Mouse (Mus musculus) urinary bladder, postnatal 25 days (tissue): ENCODE measurements around the gene Kat6b.

Experiments used
- DNase-seq: peaks from one replicate; pipeline ENCODE4 v3.0.0; 2022; ENCODE audit warnings: low spot score

The Kat6b gene

DNA sequence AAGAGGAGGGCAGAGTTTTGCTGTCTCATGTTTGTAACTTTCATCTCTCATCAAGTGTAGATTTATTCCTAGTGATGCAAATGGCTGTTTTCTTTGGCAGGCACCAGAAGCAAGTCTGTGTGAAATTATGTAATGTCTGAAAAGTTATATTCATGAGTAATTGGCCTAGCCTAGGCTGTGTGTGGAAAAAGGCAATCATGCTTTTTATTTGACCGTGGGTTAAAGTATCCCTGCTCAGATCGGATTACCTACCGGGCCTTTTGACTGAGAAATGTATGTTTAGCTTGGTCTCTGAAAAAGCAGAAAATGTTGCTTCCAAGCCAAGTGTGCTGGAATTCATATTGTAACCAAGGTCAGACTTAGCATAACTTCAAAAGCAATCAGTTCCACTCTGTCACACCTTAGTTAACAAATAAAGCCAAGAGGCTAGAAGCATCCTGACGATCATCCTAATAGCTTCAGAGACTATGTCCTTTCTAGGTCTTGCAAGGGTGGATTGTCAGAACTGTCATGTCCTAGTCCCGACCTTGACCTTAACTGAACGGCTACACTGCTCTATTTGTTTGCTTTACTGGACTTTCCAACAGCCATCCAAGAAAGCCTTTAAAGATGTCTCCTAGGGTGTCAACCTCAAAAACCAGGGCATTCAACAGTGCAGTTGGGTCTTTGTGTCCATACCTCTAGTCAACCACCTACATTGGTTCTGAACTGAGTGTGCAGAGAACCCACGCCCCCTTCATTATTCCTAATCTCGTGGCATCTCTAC lies 111.9 kb downstream of the Kat6b start:
- no peak for DNase-seq

DNA sequence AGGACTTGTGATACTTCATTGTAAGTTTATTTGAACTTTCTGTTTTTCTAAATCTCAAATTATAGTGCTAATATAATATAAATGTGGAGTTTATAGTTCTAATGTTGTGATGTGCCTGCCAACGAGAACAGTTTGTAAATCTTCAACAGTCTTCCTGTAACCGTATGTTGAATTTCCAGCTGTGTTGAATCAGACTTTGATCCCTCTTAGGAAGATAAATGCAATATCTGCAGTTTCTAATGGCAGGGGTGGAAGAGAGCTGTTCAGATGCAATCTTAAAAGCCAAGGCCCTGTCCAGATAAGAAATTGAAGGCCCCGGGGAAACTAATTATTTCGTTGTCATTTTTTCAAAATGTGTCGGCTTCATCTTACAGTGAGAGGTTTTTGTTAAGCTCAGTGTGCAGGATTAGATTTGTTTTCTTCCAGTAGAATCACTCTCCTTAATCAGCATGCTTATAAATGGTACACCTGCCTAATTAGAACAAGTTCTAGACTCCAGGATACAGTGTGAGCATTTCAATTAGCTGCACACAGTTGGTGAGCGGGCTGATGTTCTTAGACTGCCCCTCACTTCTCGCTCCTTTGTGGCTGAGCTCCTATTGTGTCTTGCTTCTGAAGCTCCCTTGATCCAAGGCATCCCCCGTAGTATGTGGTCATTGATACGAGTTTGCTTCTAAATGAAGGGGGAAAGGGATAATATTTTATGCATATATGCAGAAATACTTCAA lies 118.4 kb downstream of the Kat6b start:
- no peak for DNase-seq

DNA sequence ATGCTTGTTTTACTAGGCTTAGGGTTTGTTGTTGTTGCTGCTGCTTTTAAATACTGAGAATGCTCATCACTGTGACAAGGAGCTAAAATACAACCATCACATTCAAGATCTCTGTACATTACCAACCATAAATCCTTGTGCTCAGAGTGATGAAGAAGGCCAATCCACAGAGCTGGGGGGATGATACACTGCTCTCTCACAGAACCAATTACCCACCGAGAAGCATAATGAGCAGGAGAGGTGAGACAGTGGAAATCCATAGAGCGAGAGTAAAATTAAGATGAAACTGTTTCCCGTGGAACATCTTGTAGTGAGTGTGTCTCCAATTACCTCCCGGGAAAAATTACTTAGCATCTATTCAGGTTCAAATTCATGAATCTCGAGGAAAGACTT lies 118.9 kb downstream of the Kat6b start:
- DNase-seq = no peak

DNA sequence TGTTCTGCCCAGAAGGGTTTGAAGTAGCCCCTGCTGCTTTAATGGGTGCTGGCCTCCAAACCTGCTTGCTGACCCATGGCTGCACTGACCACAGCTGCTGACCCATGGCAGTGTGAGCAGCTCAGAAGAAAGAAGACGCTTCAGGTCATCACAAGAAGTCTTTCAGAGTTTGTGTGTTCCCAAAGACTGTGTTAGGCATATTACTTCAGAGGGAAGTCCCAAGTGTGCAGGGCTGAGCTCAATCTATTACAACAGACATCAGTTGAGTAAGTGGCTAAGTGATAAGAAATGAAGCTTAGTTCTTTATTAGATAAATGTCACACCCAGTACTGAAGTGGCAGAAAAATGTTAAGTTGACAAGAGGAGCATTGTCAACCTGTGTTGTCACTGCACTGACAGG lies 119.4 kb downstream of the Kat6b start:
- DNase-seq = no peak

DNA sequence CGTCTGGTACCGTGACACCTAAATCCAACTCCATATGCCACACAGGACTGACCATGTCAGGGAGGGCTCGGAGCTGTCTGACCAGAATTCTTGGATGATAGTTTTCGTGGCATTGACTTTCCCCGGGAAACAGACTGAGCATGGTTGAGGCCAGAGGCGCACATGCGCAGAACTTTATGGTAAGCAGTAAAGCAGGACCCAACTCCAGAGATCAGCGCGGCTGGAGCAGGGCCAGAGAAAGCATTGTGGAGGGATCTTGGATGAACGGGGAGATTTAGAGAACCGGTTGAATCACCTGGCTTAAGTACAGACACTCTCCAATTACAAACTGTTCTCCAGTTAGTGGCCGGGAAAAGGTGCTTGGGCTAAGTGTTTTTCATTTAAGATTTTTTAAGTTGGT lies 120.9 kb downstream of the Kat6b start:
- DNase-seq = no peak

DNA sequence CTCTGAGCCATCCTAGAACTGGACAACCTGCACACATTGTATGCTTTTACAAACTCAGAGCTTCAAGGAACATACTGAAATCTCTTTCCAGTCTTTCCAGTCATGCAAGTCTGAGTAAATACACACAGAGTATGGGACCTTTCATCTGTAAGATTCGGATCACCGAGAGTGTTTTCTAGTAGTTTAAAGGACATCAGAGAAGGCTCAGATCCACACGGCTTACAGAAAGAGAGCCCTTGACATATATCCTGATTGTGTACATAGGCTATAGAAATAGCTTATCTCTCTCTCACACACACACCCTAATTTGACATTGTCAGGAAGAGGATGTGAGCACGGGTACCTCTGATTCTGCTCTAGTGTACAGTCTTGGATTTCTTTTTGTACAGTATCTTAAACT lies 121.7 kb downstream of the Kat6b start:
- no peak for DNase-seq

DNA sequence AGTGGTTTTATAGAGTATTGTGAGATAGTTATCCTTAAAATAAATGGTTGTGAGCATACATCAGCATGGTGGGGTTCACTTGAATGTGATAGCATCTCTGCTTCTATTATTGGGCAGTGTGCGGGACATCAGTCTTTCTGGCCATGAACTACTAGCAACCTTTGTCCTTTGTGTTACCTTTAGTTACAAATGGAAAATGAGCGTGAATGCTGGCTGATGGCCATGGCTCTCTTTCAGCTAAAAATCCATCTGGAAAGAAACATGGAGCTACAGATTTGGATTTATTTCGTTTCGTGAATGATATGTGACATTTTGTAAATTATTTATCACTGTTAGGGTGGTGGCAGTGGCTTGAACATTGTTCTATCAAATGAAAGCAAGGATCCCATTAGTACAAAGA lies 126.5 kb downstream of the Kat6b start:
- no peak for DNase-seq

DNA sequence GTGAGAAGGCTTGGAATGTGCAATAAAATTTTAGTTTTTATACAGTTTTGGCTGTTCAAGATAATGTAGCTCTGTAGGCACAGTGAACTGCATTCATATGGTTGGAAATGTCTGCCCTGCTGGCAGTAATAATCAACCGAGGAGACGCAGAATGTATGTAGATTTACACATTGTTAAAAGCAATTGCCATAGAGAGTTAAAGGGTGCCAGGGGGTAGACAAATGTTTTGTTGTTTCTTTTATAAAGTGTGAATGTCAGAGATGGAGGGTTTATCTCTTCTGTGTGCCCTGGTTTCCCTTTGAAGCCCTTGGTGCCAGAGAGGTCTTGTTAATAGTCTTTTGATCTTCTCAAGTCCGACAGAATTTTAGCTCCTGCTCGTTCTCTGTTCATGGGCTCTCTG lies 127.7 kb downstream of the Kat6b start:
- no peak for DNase-seq

DNA sequence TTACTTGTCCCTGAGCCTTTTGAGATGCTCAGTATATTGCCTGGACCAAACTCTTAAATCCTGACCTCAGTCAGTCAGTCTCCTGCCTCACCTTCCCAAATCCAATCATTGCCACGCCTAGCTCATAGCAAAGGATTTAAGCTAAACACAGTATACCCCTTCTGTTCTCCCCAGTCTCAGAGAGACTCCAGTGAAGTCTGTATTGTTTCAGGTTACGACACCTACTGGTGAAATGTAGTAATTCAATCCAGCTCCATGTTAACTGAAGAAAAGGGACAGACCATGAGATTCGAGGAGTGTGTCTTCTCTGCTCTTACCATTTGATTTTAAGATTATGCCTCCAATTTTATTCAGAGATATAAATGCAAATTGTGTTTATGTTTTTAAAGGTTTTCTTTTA lies 129.0 kb downstream of the Kat6b start:
- no peak for DNase-seq

DNA sequence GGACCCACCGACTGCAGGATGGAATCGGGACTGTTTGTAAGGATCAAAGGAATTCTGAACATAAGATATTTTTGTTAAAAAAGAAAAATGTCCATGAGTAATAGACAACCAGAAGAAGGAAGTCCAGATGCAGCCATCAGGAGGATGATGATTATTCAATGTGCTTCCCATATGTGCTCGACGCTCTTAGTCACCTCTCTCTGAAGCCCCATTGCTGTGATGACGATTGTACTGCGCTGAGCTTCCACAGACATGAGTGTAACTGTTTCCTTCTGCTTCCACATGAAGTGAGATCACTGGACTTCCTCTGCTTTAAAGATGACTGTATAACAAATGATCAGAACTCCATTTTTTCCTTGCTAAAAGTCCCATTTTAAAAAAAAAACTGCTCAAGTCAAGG lies 131.8 kb downstream of the Kat6b start:
- DNase-seq = no peak

DNA sequence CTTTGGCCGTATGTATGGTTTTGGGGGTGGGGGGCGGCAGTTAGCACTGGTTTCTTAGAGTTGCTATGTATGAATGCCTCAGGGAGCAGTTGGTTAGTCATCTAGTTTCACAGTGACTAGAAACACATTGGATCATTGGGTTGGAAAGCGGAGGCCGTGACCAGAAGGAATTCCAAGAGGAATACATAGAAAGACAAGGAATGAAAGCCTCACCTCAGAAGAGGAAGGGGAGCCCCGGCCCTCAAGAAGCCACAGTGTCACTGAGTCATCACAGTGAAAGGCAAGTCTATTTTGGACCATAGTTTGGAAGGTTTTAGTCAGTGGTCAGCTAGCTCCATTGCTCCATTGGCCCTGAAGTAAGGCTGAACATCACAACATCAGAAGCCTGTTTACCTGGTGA lies 132.9 kb downstream of the Kat6b start:
- no peak for DNase-seq

DNA sequence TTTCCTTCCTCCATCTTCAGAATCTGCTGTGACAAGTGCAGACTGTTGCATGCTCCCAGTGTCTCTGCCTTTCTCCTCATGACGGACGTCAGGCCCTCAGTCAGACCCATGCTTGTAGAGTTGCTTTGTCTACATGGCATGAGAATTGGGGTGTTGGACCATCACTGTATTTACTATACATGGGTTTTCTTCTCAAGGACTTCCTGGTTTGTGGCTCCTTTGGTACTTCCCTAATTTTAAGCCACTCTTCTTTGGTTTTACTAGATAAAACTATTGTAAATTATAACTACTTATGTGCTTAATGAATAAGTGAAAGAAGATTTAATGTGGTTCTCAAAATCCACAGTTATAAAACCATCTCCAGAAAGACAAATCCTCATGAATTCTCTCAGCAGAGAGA lies 134.6 kb downstream of the Kat6b start:
- DNase-seq = no peak

DNA sequence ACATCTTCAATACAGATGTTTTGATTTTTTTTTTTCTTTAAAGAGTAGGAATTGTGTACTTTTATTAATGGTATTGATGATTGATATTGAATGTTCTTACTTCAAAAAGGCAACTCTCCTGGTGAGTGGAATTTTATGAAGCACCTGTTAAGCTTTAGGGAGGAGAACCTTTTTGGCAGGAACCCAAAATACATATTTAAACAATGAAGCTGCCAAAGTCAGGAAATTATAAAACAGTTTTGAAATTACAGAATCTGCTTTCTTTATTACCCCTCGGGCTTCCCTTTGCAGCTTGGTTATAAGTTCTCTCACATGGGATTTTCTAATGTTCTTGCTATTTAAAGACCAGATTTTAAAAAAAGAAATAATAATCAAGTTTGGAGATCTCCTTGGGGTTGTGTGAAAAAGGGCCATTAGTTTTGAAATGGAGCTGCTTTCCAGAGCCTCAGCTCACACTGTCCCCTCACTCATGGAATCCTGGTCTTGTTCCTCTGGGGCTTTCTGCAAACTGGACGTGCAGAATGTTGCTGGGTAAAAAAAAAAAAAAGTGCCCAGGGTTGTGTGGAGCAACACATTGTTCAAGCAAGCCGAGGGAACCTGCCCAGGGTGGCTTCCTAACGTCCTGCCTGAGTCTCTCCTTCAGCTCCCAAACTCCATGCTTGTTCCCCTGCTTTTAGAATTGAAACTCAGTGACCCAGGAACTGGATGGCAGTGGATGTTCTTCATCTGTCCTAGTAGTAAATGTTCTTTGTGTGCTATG lies 136.2 kb downstream of the Kat6b start:
- no peak for DNase-seq

DNA sequence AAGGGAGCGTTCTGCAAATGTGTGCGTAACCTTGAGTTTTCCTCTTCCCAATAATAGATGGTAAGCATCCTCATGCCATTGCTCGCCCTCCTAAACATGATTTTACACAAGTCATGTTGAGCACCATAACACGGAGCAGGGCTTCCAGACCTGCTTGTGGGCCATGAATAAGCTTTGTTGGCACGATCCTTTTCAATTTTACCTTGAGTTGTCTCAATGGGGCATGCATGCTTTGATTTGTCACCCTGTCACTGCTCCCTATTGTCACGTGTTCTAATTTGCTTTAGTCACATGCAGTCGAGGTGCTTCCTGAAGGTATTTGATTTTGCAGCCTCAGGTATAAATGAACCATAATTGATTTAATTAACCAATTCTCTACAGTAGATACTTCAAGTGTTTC lies 138.7 kb downstream of the Kat6b start:
- no peak for DNase-seq

DNA sequence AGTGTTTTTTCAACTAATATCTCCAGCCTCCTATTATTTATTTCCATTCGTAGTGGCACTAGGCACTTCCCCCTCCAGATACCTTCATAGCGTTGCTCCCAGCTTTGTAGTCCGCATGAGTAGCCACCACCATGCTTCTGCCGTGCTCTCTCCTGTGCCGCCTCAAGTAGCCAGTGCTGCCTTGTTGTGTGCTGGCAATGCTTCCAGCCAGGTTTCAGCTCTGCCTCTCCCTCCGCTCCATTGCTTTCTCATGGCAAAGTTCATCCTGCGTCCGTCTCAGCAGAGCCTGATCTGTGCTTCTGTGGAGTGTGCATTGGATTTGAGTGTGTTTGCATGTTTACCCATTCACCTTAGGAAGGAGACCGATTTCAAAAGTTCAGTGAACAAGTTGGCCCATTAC lies 144.7 kb downstream of the Kat6b start:
- no peak for DNase-seq

DNA sequence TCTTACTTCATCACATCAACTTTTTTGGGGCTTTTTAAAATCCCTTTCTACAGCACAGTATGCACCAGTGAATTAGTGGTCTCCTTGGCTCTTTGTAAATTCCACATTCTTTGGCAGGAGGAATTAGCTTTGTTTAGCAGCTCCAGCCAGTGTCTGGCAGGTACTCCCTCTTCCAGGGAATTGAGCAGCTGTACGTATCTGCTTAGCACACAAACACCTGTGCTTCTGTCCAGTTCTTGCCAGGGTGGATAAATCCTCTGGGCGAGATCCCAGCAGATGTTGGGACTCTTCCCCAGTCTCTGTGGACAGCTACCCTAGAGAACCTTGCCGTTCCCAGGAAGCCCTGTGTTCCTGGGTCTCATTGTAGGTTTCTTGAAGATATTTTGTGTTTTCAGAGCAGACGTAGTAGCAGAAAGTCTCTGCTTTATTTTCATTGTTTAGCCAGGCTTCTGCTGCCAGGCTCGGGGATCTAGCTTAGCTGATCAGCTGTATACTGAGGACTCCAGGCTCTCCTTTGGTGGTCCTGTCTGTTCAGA lies 150.5 kb downstream of the Kat6b start:
- no peak for DNase-seq

DNA sequence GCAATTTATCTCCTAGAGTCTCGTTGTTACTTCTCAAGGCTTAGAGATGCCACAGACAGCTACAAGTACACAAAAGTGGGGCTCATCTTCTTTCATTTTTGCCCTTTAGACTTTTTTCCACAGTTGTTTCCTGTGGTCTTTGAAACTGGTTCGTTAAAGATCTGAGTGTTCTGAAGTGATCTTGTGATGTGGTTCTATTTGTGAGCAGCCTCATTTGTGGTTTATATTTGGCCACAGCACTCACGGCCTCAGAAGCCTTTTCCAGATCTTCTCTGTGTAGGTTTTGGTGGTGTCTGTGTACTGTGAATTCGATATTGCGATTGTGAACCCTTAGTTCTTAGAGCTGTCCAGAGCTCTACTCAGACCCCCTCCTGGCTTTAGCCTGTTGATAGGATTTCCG lies 155.3 kb downstream of the Kat6b start:
- no peak for DNase-seq

DNA sequence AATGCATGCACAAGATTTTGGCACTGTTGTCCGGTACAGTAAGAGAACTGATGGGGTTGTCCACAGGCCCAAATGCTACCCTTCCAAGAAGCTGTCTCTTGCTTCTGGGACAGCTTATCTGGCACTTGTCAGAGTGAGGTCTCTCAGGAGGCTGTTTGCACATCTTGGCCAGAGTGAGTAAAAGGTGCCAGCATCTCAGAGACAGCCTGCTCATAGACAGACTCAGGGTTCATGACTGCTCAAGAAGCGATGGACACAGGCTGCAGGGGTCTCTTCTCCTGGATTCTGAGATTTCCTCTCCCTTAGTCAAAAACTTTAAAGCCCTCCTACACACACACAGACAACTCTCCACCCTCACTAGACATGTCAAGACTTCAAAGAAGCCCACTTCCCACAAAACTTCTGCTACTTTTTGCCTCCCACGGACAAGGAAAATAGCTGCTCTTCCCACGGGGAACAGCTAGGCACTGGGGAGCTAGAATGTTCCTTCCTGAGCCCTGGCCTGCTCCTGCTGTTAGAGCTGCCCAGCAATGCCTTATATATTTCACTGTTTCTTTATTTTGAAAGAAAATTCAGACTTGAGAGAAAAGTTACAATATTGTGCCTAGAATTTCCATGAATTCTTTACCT lies 159.7 kb downstream of the Kat6b start:
- no peak for DNase-seq

DNA sequence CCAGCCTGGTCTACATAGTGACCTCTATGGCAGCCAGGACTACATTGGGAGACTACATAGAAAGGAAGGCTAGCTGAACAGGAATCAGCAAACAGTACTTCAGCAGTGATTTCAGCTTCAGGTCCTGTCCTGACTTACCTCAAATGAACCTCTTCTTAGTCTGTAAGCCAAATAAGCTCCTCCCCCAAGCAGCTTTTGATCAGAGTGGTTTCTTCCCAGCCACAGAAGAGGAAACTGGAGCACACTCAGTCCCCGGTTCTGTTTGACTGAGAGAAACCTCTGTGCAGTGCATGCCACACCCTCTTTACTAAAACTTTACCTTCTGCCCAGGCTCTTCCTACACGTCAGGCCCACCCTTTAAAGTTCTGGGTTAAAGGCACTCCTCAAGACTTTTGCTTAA lies 172.6 kb downstream of the Kat6b start:
- no peak for DNase-seq

DNA sequence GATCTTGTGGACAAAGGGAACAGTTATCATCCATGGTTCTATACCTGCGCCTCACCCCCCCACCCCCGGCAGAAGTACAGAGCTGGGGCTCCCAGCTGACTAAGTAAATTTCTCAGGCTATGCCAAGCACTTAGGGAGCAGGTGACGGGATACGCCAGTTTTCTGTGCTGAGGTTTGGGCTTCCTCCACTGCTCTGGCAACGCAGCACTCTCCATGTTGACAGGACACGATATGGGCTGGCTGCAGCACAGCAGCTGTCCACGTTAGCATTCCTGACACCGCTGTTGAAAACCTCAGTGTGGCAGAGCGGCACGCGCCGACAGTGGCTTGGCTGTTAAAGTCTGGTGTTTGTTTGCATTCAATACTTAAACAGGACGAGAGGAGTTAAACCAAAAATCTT lies 177.9 kb downstream of the Kat6b start:
- no peak for DNase-seq

DNA sequence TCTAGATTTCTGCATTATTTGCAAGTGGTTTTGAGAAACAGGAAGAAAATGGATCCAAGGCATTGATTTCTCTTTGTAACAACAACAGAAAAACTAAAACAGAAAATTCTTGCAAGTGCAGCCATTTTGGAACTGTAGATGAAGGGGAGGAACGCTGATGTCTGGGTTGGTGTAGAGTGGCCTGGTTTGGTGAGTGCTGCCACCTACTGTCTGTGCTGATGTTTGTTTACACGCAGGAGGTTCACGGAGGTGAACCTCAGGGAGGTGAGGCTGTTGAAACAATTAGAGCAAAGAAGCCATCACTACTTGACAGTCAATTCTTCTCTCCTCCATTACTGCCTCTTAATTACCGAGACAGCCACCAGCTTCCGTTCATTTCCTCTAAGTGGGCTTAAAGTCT lies 178.4 kb downstream of the Kat6b start:
- DNase-seq = peak; percentile 58

DNA sequence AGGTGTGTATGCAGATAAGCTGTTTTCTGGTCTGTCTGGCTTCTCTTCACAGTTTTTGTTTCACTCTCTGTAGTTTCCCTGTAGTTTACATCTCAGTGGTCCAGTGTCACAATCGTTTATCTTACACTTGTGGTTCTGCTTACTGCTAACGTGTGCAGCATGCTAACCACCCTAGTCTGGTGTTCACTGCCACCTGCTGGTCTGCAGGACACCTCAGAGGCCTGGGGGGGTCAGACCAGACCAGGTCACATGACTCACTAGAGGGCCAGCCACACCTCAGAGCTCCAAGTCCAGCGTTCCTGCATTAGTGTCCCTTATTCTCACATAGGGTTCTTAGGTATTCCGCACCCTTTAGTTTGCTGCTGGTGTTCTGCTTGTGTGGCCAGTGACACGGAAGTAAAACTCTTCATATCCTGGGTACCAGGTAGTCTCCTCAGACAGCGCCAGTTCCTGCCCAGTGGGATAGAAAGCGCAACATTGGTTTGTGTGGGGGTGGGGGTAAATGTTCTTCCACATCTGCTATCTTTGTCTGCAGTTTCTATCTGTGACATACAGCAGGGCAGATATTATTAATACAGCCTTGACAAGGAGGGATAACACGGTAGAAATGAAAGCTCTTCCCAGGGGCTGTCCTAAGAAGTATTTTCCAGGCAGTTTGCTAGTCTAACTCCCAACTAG lies 181.4 kb downstream of the Kat6b start:
- DNase-seq = no peak
